Mouse (Mus musculus) G1E (cell line): ENCODE measurements around the gene Tmem186.

ENCODE experiments used
- CTCF ChIP-seq: IDR thresholded peaks from 2 replicates; pipeline ENCODE4 v1.5.1; 2012; ENCODE audit warnings: low read depth, low read length, inconsistent platforms, mixed read lengths
- GATA1 ChIP-seq: IDR thresholded peaks from 2 replicates; pipeline ENCODE4 v1.6.1; 2012; ENCODE audit warnings: borderline replicate concordance, low read length, inconsistent platforms, mixed read lengths
- GATA2 ChIP-seq: IDR thresholded peaks from 2 replicates; pipeline ENCODE4 v1.6.1; 2012; ENCODE audit warnings: low read depth, low read length, inconsistent platforms, borderline replicate concordance

DNA sequence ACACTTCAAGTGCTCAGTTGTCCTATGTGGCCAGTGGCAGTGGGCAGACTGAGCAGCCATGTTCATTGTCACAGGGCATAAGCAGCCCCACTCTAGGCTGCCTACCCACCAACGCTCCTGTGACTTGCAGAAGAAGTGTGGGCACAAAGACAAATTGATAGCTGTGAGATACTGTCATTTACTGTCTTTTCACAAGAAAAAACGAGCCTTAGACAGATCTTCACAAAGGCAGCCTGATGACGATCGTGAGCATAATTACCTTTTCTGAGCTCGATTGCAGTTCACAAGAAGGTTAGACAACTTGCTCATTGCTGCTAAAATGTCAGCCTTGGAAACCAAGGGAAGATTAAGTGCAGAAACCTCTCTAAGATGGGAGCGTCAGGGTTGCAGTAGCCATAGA, 17.6 kb upstream of the Tmem186 start:
- TF ChIP-seq CTCF (no peak), GATA1 (no peak), GATA2 (no peak)
